Mouse (Mus musculus): ENCODE results near the gene Mrps18c. TPM values are rescaled to one million over a fixed set of nuclear protein-coding genes. Genes with fewer than 3 reads are reported as not detected.

Mrps18c gene
- polyA plus RNA-seq (2015; fragmentation: Nextera tagmentation; extraction: Ambion mirVana) = 128 and 148 TPM in 2 replicates

GRCm38 (mm10) chr5:100798165-100798860 is at the start of gene Mrps18c, which contains the start of gene Helq:
Gene Mrps18c, plus strand, starts transcription at chr5:100798627.
Gene Helq, minus strand, starts transcription at chr5:100798598.
- WGBS = under 1% methylated on average over 67 of the region's 67 CpGs
- Histone ChIP-seq H3K4me2 (peak within 1 kb of the TSS; percentile 82), H3K27me3 (replicated peaks) (no peaks in the 10 kb centered on the region), H3K4me3 (peak within 1 kb of the TSS; percentile 73), H3K36me3 (peaks cover 52% of the 10 kb centered on the region), H3K4me1 (peaks cover 15% of the 10 kb centered on the region), H3K9ac (peak within 1 kb of the TSS; percentile 86), H3K9me3 (no peaks in the 10 kb centered on the region), H3K27ac (replicated peaks) (no peak within 1 kb of the TSS)
- peak; percentile 81 for ATAC-seq (ENCODE audit: extremely low read depth, insufficient number of reproducible peaks, low FRiP score, low TSS enrichment)

- H3K27me3 ChIP-seq (replicated peaks) = no peaks in the 10 kb centered on the region
- no peaks in the 10 kb centered on the region for H3K36me3 ChIP-seq
- WGBS = 82% methylated on average over 10 of the region's 10 CpGs
- no peaks in the 10 kb centered on the region for H3K4me1 ChIP-seq
- no peak overlapping the region for H3K4me2 ChIP-seq
- H3K9ac ChIP-seq = no peak overlapping the region
- ATAC-seq (ENCODE audit: extremely low read depth, insufficient number of reproducible peaks, low FRiP score, low TSS enrichment) = no peak
- H3K4me3 ChIP-seq = no peak overlapping the region
- peaks cover 3% of the 10 kb centered on the region; the same call in 1 of the 2 replicates for H3K9me3 ChIP-seq
- H3K27ac ChIP-seq (replicated peaks) = no peak overlapping the region
Observed at GRCm38 (mm10) chr5:100750617-100751255, 47.7 kb upstream of the Mrps18c start.

DNA sequence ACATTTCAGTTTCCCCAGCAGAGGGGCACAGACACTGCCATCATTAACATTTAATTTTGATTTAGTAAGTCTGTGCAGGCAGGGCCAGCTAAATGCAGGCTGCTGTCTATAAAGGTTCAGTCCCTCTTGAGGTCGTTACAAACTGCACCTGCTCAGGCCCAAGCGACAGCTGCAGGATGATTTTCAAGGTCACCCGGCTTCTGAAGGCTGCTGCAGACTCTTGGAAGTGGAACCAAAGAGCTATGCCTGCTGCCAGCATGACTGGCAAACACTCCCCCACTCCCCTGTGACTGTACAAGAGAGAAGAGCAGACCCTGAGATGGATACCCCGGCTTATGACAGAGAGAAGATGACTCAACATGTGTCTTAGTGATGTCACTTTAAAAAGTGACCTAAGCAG is 46.8 kb upstream of the Mrps18c start:
- no peak overlapping the region for H3K27ac ChIP-seq (replicated peaks)
- H3K36me3 ChIP-seq = no peaks in the 10 kb centered on the region
- no peak overlapping the region for H3K4me3 ChIP-seq
- H3K4me1 ChIP-seq = no peaks in the 10 kb centered on the region
- no peak overlapping the region for H3K4me2 ChIP-seq
- H3K27me3 ChIP-seq (replicated peaks) = no peaks in the 10 kb centered on the region
- no peak for ATAC-seq (ENCODE audit: extremely low read depth, insufficient number of reproducible peaks, low FRiP score, low TSS enrichment)
- WGBS = 45% methylated on average over 4 of the region's 4 CpGs
- H3K9ac ChIP-seq = no peak overlapping the region
- H3K9me3 ChIP-seq = peaks cover 4% of the 10 kb centered on the region; the same call in 1 of the 2 replicates

- no peak overlapping the region for H3K27ac ChIP-seq (replicated peaks)
- WGBS = 72% methylated on average over 7 of the region's 7 CpGs
- H3K9me3 ChIP-seq = peaks cover 4% of the 10 kb centered on the region; the same call in 1 of the 2 replicates
- H3K36me3 ChIP-seq = no peaks in the 10 kb centered on the region
- H3K4me2 ChIP-seq = no peak overlapping the region
- ATAC-seq (ENCODE audit: extremely low read depth, insufficient number of reproducible peaks, low FRiP score, low TSS enrichment) = no peak
- no peaks in the 10 kb centered on the region for H3K4me1 ChIP-seq
- no peak overlapping the region for H3K9ac ChIP-seq
- H3K4me3 ChIP-seq = no peak overlapping the region
- no peaks in the 10 kb centered on the region for H3K27me3 ChIP-seq (replicated peaks)
Observed at GRCm38 (mm10) chr5:100753407-100753806, 45.0 kb upstream of the Mrps18c start.

GRCm38 (mm10) chr5:100758121-100758520 is 40.3 kb upstream of the Mrps18c start:
- Histone ChIP-seq H3K4me2 (no peak overlapping the region), H3K27me3 (replicated peaks) (no peaks in the 10 kb centered on the region), H3K4me3 (no peak overlapping the region), H3K9me3 (peaks cover 4% of the 10 kb centered on the region; the same call in 1 of the 2 replicates), H3K27ac (replicated peaks) (no peak overlapping the region), H3K4me1 (no peaks in the 10 kb centered on the region), H3K9ac (no peak overlapping the region), H3K36me3 (peaks cover 23% of the 10 kb centered on the region)
- 85% methylated on average over 5 of the region's 5 CpGs for WGBS
- ATAC-seq (ENCODE audit: extremely low read depth, insufficient number of reproducible peaks, low FRiP score, low TSS enrichment) = no peak

DNA sequence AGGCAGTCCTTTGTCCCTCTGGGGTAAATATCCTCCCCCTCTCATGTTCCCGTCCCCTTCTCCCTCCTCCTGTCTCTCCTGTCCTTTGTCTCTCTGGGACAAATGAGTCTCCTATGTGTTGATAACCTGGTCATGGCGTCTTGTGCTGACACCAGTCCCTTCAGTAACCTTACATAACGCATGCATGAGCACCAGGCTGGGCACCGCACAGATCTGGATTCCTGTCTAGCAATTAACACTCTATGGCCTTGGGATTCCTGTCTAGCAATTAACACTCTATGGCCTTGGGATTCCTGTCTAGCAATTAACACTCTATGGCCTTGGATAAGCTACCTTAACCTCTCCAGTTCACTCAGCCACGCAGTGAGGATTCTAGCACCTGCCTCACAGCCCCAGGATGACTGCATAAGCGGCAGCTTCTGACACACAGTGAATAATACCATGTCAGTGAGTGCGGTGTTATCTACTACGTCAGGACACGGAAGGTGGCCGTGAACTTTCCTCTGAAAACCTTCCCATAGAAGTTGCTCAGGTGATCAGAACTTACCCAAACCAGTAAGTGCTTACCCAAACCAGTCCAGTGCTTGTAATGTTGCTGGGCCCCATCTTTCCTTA is 38.3 kb upstream of the Mrps18c start:
- WGBS = 80% methylated on average over 10 of the region's 10 CpGs
- H3K27me3 ChIP-seq (replicated peaks) = no peaks in the 10 kb centered on the region
- no peak overlapping the region for H3K9ac ChIP-seq
- H3K9me3 ChIP-seq = peaks cover 4% of the 10 kb centered on the region; the same call in 1 of the 2 replicates
- H3K27ac ChIP-seq (replicated peaks) = no peak overlapping the region
- no peaks in the 10 kb centered on the region for H3K4me1 ChIP-seq
- no peak for ATAC-seq (ENCODE audit: extremely low read depth, insufficient number of reproducible peaks, low FRiP score, low TSS enrichment)
- H3K4me2 ChIP-seq = no peak overlapping the region
- no peak overlapping the region for H3K4me3 ChIP-seq
- peaks cover 44% of the 10 kb centered on the region for H3K36me3 ChIP-seq

- ATAC-seq (ENCODE audit: extremely low read depth, insufficient number of reproducible peaks, low FRiP score, low TSS enrichment) = no peak
- no peaks in the 10 kb centered on the region for H3K9me3 ChIP-seq
- H3K27me3 ChIP-seq (replicated peaks) = no peaks in the 10 kb centered on the region
- H3K4me2 ChIP-seq = no peak overlapping the region
- WGBS = 75% methylated on average over 7 of the region's 7 CpGs
- no peak overlapping the region for H3K4me3 ChIP-seq
- H3K36me3 ChIP-seq = peaks cover 59% of the 10 kb centered on the region
- no peaks in the 10 kb centered on the region for H3K4me1 ChIP-seq
- no peak overlapping the region for H3K9ac ChIP-seq
- H3K27ac ChIP-seq (replicated peaks) = no peak overlapping the region
Observed at GRCm38 (mm10) chr5:100761736-100762135, 36.7 kb upstream of the Mrps18c start.

- H3K36me3 ChIP-seq = peaks cover 95% of the 10 kb centered on the region
- WGBS = 89% methylated on average over 7 of the region's 7 CpGs
- no peaks in the 10 kb centered on the region for H3K27me3 ChIP-seq (replicated peaks)
- H3K27ac ChIP-seq (replicated peaks) = no peak overlapping the region
- H3K9me3 ChIP-seq = no peaks in the 10 kb centered on the region
- no peak overlapping the region for H3K9ac ChIP-seq
- H3K4me2 ChIP-seq = no peak overlapping the region
- no peaks in the 10 kb centered on the region for H3K4me1 ChIP-seq
- ATAC-seq (ENCODE audit: extremely low read depth, insufficient number of reproducible peaks, low FRiP score, low TSS enrichment) = no peak
- no peak overlapping the region for H3K4me3 ChIP-seq
Observed at GRCm38 (mm10) chr5:100766026-100766425, 32.4 kb upstream of the Mrps18c start.

DNA sequence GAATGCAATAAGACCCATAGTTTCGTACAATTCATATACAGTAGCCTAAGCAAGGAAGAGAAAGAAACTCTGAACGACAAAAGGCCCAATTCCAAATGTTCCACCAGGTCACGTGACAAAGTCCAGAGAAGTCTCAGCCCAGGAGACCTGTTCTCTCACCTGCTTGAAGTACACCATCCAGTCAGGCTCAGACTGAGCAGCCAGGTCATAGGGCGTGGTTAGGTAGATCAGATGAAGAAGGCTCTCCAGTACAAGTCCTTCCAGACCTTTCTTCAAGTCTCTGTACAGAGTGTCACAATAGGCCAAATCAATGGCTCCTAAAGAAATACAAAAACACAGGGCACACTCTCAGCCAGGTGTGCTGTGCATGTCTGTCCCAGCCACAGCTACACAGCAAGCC is 26.9 kb upstream of the Mrps18c start:
- H3K4me2 ChIP-seq = no peak overlapping the region
- WGBS = 84% methylated on average over 4 of the region's 4 CpGs
- no peak overlapping the region for H3K27ac ChIP-seq (replicated peaks)
- no peak overlapping the region for H3K9ac ChIP-seq
- H3K27me3 ChIP-seq (replicated peaks) = no peaks in the 10 kb centered on the region
- peaks cover 85% of the 10 kb centered on the region for H3K36me3 ChIP-seq
- ATAC-seq (ENCODE audit: extremely low read depth, insufficient number of reproducible peaks, low FRiP score, low TSS enrichment) = no peak
- H3K9me3 ChIP-seq = no peaks in the 10 kb centered on the region
- peaks cover 11% of the 10 kb centered on the region for H3K4me1 ChIP-seq
- H3K4me3 ChIP-seq = no peak overlapping the region

GRCm38 (mm10) chr5:100775778-100776404 is 22.5 kb upstream of the Mrps18c start:
- WGBS = 67% methylated on average over 13 of the region's 13 CpGs
- Histone ChIP-seq H3K27me3 (replicated peaks) (no peaks in the 10 kb centered on the region), H3K4me3 (no peak overlapping the region), H3K4me2 (no peak overlapping the region), H3K27ac (replicated peaks) (peak overlapping the region; percentile 8; the same call in 1 of the 2 replicates), H3K4me1 (peaks cover 12% of the 10 kb centered on the region), H3K36me3 (peaks cover 80% of the 10 kb centered on the region), H3K9ac (no peak overlapping the region), H3K9me3 (no peaks in the 10 kb centered on the region)
- ATAC-seq (ENCODE audit: extremely low read depth, insufficient number of reproducible peaks, low FRiP score, low TSS enrichment) = no peak

DNA sequence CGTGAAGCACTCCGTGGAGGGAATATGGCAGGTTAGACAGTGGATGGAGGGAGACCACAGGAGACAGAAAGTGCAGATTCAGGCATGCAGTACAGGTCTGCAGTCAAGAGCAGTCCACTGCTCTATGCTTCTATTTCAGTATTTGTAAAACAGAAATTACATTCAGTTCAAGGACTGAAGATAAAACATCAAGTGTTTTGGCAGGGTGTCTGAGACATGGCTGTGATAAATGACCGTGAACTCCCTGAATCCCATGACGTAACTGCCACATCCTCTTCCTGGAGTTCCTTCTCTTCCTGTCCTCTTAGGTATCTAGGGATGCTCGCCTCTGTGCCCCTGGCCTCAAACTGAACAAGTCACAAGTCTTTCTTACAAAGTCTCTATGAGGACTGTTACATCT is 21.5 kb upstream of the Mrps18c start:
- H3K4me3 ChIP-seq = no peak overlapping the region
- H3K4me1 ChIP-seq = peaks cover 12% of the 10 kb centered on the region
- no peak overlapping the region for H3K9ac ChIP-seq
- ATAC-seq (ENCODE audit: extremely low read depth, insufficient number of reproducible peaks, low FRiP score, low TSS enrichment) = no peak
- H3K27ac ChIP-seq (replicated peaks) = 0 out of 2 replicates have a peak overlapping the region, but pooled peaks have one; percentile 6
- H3K36me3 ChIP-seq = peaks cover 80% of the 10 kb centered on the region
- WGBS = 55% methylated on average over 5 of the region's 5 CpGs
- H3K27me3 ChIP-seq (replicated peaks) = no peaks in the 10 kb centered on the region
- H3K4me2 ChIP-seq = no peak overlapping the region
- no peaks in the 10 kb centered on the region for H3K9me3 ChIP-seq

Data from heart, embryonic 13.5 days (tissue).